Mouse (Mus musculus) myocyte (in vitro differentiated cells): ENCODE results near the gene Fbxo21. TPM values are rescaled to one million over a fixed set of nuclear protein-coding genes. Genes with fewer than 3 reads are reported as not detected.

Experiments
- H3K27me3 ChIP-seq: one replicate; pipeline ENCODE4 v1.6.1; 2011; ENCODE audit not compliant: control insufficient read depth, insufficient read depth, insufficient read length
- H3K36me3 ChIP-seq: one replicate; pipeline ENCODE4 v1.6.1; 2011; ENCODE audit not compliant: control insufficient read depth, insufficient read depth
- H3K4me2 ChIP-seq: one replicate; pipeline ENCODE4 v1.6.1; 2011; ENCODE audit warnings: low read depth, control low read depth
- H3K4me3 ChIP-seq: one replicate; pipeline ENCODE4 v1.5.1; 2011; ENCODE audit warnings: mild to moderate bottlenecking, control low read depth, moderate library complexity
- H3K79me2 ChIP-seq: one replicate; pipeline ENCODE4 v1.6.1; 2011; ENCODE audit not compliant: control insufficient read depth, insufficient read depth
- H3ac ChIP-seq: one replicate; pipeline ENCODE4 v1.6.1; 2011; ENCODE audit not compliant: control insufficient read depth, insufficient read length
- CEBPB ChIP-seq: IDR thresholded peaks from 2 replicates; pipeline ENCODE4 v1.6.1; 2011; ENCODE audit warnings: mild to moderate bottlenecking, moderate library complexity; ENCODE audit not compliant: poor library complexity, insufficient read depth, severe bottlenecking
- E2F4 ChIP-seq: IDR thresholded peaks from one replicate; pipeline ENCODE4 v1.6.1; 2011; ENCODE audit warnings: mild to moderate bottlenecking, control low read depth, moderate library complexity; ENCODE audit not compliant: insufficient read depth
- MAX ChIP-seq: IDR thresholded peaks from one replicate; pipeline ENCODE4 v1.6.1; 2011; ENCODE audit warnings: low read depth, mild to moderate bottlenecking, control low read depth
- MYOD1 ChIP-seq, 3 experiments: IDR thresholded peaks; one replicate each; pipeline ENCODE4 v1.6.1; 2011; ENCODE audit warnings: control low read depth in 2 of 3, low read depth in 2 of 3, mild to moderate bottlenecking in 2 of 3, moderate library complexity in 1 of 3; ENCODE audit not compliant: insufficient read length in 2 of 3, control insufficient read depth in 1 of 3
- MYOG ChIP-seq, 3 experiments: IDR thresholded peaks; one replicate each; pipeline ENCODE4 v1.6.1; 2011; ENCODE audit warnings: control low read depth in 2 of 3, low read depth in 2 of 3, mild to moderate bottlenecking in 2 of 3; ENCODE audit not compliant: insufficient read length in 2 of 3, control insufficient read depth in 1 of 3, insufficient read depth in 1 of 3
- POLR2A ChIP-seq: IDR thresholded peaks from one replicate; pipeline ENCODE4 v1.6.1; 2011; ENCODE audit warnings: low read depth, mild to moderate bottlenecking, control low read depth, moderate library complexity; ENCODE audit not compliant: insufficient read length
- POLR2AphosphoS2 ChIP-seq: IDR thresholded peaks from one replicate; pipeline ENCODE4 v1.6.1; 2011; ENCODE audit warnings: low read depth, control low read depth; ENCODE audit not compliant: insufficient read length
- REST ChIP-seq: IDR thresholded peaks from one replicate; pipeline ENCODE4 v1.6.1; 2011; ENCODE audit warnings: mild to moderate bottlenecking, control low read depth, moderate library complexity; ENCODE audit not compliant: insufficient read depth, insufficient read length
- SRF ChIP-seq: IDR thresholded peaks from one replicate; pipeline ENCODE4 v1.6.1; 2011; ENCODE audit warnings: low read depth; ENCODE audit not compliant: control insufficient read depth, insufficient read length
- TCF12 ChIP-seq: IDR thresholded peaks from one replicate; pipeline ENCODE4 v1.6.1; 2011; ENCODE audit warnings: mild to moderate bottlenecking, control low read depth; ENCODE audit not compliant: poor library complexity, insufficient read depth, severe bottlenecking
- TCF3 ChIP-seq: IDR thresholded peaks from one replicate; pipeline ENCODE4 v1.6.1; 2011; ENCODE audit warnings: low read depth, control low read depth; ENCODE audit not compliant: insufficient read length
- USF1 ChIP-seq: IDR thresholded peaks from one replicate; pipeline ENCODE4 v1.6.1; 2011; ENCODE audit warnings: low read depth, mild to moderate bottlenecking, control low read depth, moderate library complexity
- polyA plus RNA-seq: library from polyadenylated mRNA; unstranded; fragments of >200 nt; fragmentation: generic; extraction: Trizol; gene quantifications from one replicate; pipeline ENCODE4 v1.2.1, GENCODE M21; 2012; ENCODE audit warnings: missing spikeins

Gene Fbxo21
- polyA plus RNA-seq, 1 experiment: 9.9 TPM

DNA sequence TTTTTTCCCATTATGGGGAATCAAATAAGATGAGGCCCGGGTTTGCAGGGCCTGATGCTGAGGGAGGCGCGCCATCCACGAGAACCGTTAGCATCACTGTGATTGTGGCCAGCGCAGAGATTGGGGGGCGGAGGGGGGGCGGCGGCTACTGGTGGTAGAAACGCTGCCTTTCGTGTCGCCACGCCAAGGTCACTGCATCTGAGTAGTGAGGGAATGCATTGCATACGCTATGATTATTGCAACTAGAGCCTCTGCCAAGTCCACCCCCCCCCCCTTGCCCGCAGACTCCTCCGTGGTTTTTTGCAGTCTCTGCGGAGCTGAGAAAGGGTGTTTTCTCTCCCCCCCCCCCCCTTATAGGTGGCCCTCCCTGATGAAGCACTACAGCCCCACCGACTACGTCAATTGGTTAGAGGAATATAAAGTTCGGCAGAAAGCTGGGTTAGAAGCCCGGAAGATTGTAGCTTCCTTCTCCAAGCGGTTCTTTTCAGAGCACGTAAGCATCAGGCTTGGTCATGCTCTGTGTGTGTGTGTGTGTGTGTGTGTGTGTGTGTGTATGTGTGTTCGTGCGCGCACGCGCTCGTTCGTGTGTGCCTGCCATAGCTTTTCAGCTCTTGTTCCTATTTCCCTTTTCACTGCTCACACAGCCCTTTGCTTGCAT lies 1.1 kb downstream of the Fbxo21 start:
- TF ChIP-seq USF1 (no peak), SRF (no peak), MAX (no peak), CEBPB (no peak), POLR2AphosphoS2 (no peak), POLR2A (no peak), TCF12 (no peak), REST (no peak), MYOG (IDR thresholded peaks at IDR 0.05; ENCODE audit: control insufficient read depth in 1 of 3, insufficient read depth in 1 of 3, insufficient read length in 2 of 3, low read depth in 2 of 3) (no peak), MYOD1 (IDR thresholded peaks at IDR 0.05; ENCODE audit: control insufficient read depth in 1 of 3, insufficient read length in 2 of 3, low read depth in 2 of 3) (no peak), E2F4 (no peak), TCF3 (no peak)
- peak overlapping the region; percentile 24 for H3ac ChIP-seq

GRCm38 (mm10) chr5:117978159-117978697 lies 1.7 kb downstream of the Fbxo21 start:
- Histone ChIP-seq H3K4me3 (no peak overlapping the region), H3ac (no peak overlapping the region), H3K27me3 (no peaks in the 10 kb centered on the region), H3K36me3 (peaks cover 3% of the 10 kb centered on the region), H3K79me2 (no peaks in the 10 kb centered on the region), H3K4me2 (no peak overlapping the region)
- TF ChIP-seq TCF3: no peak
- TF ChIP-seq SRF: no peak
- no peak for TF ChIP-seq MAX
- no peak for TF ChIP-seq REST
- TF ChIP-seq MYOG (IDR thresholded peaks at IDR 0.05; ENCODE audit: control insufficient read depth in 1 of 3, insufficient read depth in 1 of 3, insufficient read length in 2 of 3, low read depth in 2 of 3): no peak
- TF ChIP-seq E2F4: no peak
- no peak for TF ChIP-seq MYOD1 (IDR thresholded peaks at IDR 0.05; ENCODE audit: control insufficient read depth in 1 of 3, insufficient read length in 2 of 3, low read depth in 2 of 3)
- no peak for TF ChIP-seq USF1
- TF ChIP-seq POLR2A: no peak
- no peak for TF ChIP-seq POLR2AphosphoS2
- TF ChIP-seq CEBPB: no peak
- TF ChIP-seq TCF12: no peak

More for the DNA sequence above, 1.1 kb downstream of the Fbxo21 start:
- H3K4me2 ChIP-seq: peak overlapping the region; percentile 70
- no peaks in the 10 kb centered on the region for H3K79me2 ChIP-seq
- H3K36me3 ChIP-seq: peaks cover 3% of the 10 kb centered on the region
- H3K27me3 ChIP-seq: no peaks in the 10 kb centered on the region
- H3K4me3 ChIP-seq: peak overlapping the region; percentile 18

DNA sequence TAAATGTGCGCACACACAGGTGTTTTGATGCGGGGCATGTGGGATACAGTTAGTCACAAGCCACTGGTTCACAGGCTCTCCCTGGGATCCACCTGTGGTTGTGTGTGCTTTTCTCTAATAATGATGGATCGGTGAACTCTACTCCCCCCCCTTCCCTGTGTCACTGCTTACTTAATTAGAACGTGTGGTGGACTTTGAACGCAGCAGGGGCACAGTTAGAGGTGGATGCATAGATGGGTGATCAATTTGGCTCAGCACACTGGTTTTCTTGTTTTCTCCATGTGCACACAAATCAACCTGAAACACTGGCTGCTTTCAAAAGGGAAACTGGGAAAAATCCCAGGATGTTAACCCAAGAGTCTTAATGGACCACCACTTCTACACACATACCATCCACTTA lies 2.6 kb downstream of the Fbxo21 start:
- peaks cover 3% of the 10 kb centered on the region for H3K36me3 ChIP-seq
- no peak overlapping the region for H3ac ChIP-seq
- H3K4me3 ChIP-seq: no peak overlapping the region
- H3K4me2 ChIP-seq: no peak overlapping the region
- no peaks in the 10 kb centered on the region for H3K79me2 ChIP-seq
- H3K27me3 ChIP-seq: no peaks in the 10 kb centered on the region
- TF ChIP-seq MYOD1 (IDR thresholded peaks at IDR 0.05; ENCODE audit: control insufficient read depth in 1 of 3, insufficient read length in 2 of 3, low read depth in 2 of 3): no peak
- TF ChIP-seq TCF3: no peak
- no peak for TF ChIP-seq MAX
- TF ChIP-seq CEBPB: no peak
- TF ChIP-seq REST: no peak
- TF ChIP-seq MYOG (IDR thresholded peaks at IDR 0.05; ENCODE audit: control insufficient read depth in 1 of 3, insufficient read depth in 1 of 3, insufficient read length in 2 of 3, low read depth in 2 of 3): no peak
- no peak for TF ChIP-seq E2F4
- TF ChIP-seq USF1: no peak
- TF ChIP-seq TCF12: no peak
- TF ChIP-seq SRF: no peak
- TF ChIP-seq POLR2A: no peak
- no peak for TF ChIP-seq POLR2AphosphoS2

- Histone ChIP-seq H3K36me3 (peaks cover 3% of the 10 kb centered on the region), H3K4me3 (no peak overlapping the region)
- TF ChIP-seq MYOD1 (IDR thresholded peaks at IDR 0.05; ENCODE audit: control insufficient read depth in 1 of 3, insufficient read length in 2 of 3, low read depth in 2 of 3) (no peak), TCF12 (no peak), TCF3 (no peak), CEBPB (no peak), E2F4 (no peak), POLR2AphosphoS2 (no peak), REST (no peak), MYOG (IDR thresholded peaks at IDR 0.05; ENCODE audit: control insufficient read depth in 1 of 3, insufficient read depth in 1 of 3, insufficient read length in 2 of 3, low read depth in 2 of 3) (no peak)
Observed at GRCm38 (mm10) chr5:117980921-117981320, 4.4 kb downstream of the Fbxo21 start.

More at GRCm38 (mm10) chr5:117980921-117981320, 4.4 kb downstream of the Fbxo21 start:
- Histone ChIP-seq H3K27me3 (no peaks in the 10 kb centered on the region), H3ac (no peak overlapping the region), H3K79me2 (no peaks in the 10 kb centered on the region), H3K4me2 (no peak overlapping the region)
